Mouse (Mus musculus): ENCODE measurements around the gene Gjb3.

GRCm38 (mm10) chr4:127370447-127370846 is 39.8 kb upstream of the Gjb3 start:
- peak; percentile 55 for TF ChIP-seq CTCF (IDR thresholded peaks at IDR 0.05; ENCODE audit: low read depth)
- TF ChIP-seq EP300 (IDR thresholded peaks at IDR 0.05; ENCODE audit: low read depth) = no peak

All from liver, postnatal 0 days (tissue).